ENCODE assay signal across 27 mouse cellular contexts in the genomic region with DNA sequence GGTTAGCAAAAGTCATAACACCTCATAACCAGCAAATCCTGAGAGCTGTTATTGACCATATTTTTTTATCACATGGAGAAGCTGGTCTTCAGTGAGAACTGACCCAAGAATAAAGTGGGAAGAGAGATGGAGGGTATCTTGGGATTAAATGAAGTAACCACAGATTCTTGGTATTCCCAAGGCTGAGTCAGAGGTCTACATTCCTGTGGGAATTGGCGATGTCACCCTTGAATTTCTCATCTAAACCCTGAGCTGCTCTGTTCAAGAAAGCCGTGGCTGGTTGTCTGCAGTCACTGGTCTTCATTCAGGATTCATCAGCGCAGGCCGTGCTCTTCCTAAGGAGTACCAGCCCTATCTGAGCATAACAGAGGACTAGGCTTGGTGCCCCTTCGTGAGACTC.
"Had no signal": no experiment of that assay in that cellular context is flagged by ENCODE, and none has a peak within 500 bp of the region (broad histone marks: within the 10 kb centered on the region; RNA-seq: fewer than 3 reads in every experiment).

No protein-coding gene starts in this region.

- DNase-seq: gastrocnemius, adult 2 months; gastrocnemius, postnatal 10 days; gastrocnemius, postnatal 25 days; heart, adult 18-20 months; heart, postnatal 10 days; heart, postnatal 4 days; kidney, adult 18-20 months; kidney, adult 8-10 months; kidney, postnatal 10 days; kidney, postnatal 25 days; kidney, postnatal 4 days; left cerebral cortex, postnatal 4 days; liver; liver, embryonic 13.5 days had no signal

- H3K9me3 ChIP-seq: heart, embryonic 10.5 days; heart, embryonic 12.5 days; hindbrain, embryonic 10.5 days; hindbrain, embryonic 12.5 days; intestine, embryonic 15.5 days; limb, embryonic 12.5 days; liver, embryonic 13.5 days; liver, embryonic 15.5 days had no signal

- H3K4me1 ChIP-seq: heart, embryonic 12.5 days; hindbrain, embryonic 10.5 days; hindbrain, embryonic 12.5 days; intestine, embryonic 15.5 days; liver, embryonic 13.5 days; liver, embryonic 15.5 days had no signal

- H3K27me3 ChIP-seq: heart, embryonic 12.5 days; hindbrain, embryonic 12.5 days; intestine, embryonic 15.5 days; limb, embryonic 12.5 days; liver, embryonic 13.5 days; liver, embryonic 15.5 days had no signal

- H3K36me3 ChIP-seq: heart, embryonic 10.5 days; heart, embryonic 12.5 days; hindbrain, embryonic 10.5 days; hindbrain, embryonic 12.5 days; intestine, embryonic 15.5 days; limb, embryonic 12.5 days; liver, embryonic 13.5 days; liver, embryonic 15.5 days had no signal

- H3K4me3 ChIP-seq: gastrocnemius, adult 2 months; heart, embryonic 10.5 days; heart, embryonic 12.5 days; hindbrain, embryonic 10.5 days; hindbrain, embryonic 12.5 days; intestine, embryonic 15.5 days; layer of hippocampus, adult 2 months; left cerebral cortex, adult 2 months; limb, embryonic 12.5 days; liver, embryonic 13.5 days; liver, embryonic 15.5 days had no signal

- ATAC-seq: hindbrain, embryonic 16.5 days; inflammation-experienced regulatory T-cells, adult 6 months; intestine, embryonic 15.5 days; intestine, postnatal 0 days had no signal

- H3K27ac ChIP-seq: gastrocnemius, adult 2 months; heart, embryonic 10.5 days; hindbrain, embryonic 10.5 days; hindbrain, embryonic 12.5 days; hindbrain, embryonic 14.5 days; intestine, embryonic 15.5 days; layer of hippocampus, adult 2 months; left cerebral cortex, adult 2 months; limb, embryonic 12.5 days; liver, embryonic 13.5 days; liver, embryonic 15.5 days had no signal
